Mouse (Mus musculus) cerebellum, adult 9-11 months (tissue): Measurements from ENCODE around the gene Kcng4.
A peak's percentile ranks its signal among the peaks of the same experiment; 100 is the strongest.

Experiments
- DNase-seq: peaks from one replicate; pipeline ENCODE4 v3.0.0; 2022

Kcng4 gene

DNA sequence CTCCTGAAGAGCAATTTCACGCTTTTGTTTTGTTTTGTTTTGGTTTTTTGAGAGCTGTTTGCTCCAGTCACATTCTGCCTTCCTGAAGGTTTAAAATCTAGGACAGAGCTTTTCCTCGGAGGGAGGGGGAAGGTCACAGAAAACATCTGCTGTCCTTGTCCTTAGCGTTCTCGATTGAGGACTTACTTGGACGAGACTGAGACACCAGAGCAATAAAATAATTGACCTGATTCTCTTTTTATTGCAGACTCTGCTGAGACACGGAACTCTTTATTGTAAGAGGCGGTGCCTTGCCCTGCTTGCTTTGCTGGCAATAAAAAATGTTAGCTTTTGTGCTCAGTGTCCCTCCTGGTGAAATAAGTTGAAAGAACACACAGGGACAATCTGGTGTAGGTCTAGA, 4.3 kb upstream of the Kcng4 start:
- DNase-seq = no peak

DNA sequence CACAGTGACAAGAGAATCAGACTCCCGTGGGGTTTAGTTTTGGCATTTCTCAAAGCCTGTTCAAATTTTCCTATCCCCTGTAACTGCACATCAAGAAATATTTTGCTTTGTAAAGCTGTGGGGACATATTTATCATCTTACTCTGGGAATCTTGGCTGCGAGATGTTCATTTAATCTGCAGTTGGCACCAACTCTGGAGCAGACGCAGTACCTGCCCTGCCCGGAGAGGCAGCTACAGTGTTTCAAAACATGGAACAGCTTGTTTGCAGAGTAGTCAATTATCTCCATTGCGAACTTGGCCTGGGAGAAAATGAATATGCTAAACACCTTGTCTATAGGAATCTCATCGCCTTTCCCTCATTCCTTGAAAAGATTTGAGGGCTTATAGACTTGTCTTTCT, 2.8 kb upstream of the Kcng4 start:
- peak; percentile 33 for DNase-seq

DNA sequence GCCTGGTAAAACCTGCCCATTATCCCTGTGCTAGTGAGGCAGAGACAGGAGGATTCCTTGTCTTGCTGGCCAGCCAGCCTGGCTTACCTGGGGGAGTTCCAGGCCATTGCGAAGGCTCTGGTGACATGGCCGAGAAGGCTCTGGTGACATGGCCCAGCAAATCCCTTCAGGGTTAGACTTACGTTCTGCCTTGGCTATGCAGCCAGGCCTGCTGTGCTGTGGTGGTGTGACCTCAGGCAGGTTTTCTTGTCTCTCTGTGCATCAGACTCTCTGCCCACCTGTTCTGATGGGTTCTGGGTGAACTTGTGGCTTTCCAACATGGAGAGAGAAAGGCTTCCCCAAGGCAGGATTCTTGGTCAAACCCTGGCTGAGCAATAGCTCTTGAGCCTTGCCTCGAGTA, 1.9 kb upstream of the Kcng4 start:
- no peak for DNase-seq

DNA sequence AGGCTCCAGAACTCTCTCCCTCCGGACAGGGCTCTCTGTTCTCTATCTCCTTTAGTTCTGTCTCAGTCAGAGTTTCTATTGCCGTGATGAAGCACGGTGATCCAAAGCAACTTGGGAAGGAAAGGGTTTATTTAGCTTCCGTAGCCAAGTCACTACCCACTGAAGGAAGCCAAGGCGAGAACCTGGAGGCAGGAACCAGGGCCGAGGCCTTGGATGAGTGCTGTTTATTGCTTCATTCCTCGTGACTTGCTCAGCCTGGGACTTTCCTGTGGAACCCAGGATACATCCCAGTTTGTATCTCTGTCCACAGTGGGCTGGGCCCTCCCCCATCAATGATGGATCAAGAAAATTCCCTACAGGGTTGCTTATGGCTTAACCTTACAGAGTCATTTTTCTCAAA, 1.3 kb upstream of the Kcng4 start:
- no peak for DNase-seq

DNA sequence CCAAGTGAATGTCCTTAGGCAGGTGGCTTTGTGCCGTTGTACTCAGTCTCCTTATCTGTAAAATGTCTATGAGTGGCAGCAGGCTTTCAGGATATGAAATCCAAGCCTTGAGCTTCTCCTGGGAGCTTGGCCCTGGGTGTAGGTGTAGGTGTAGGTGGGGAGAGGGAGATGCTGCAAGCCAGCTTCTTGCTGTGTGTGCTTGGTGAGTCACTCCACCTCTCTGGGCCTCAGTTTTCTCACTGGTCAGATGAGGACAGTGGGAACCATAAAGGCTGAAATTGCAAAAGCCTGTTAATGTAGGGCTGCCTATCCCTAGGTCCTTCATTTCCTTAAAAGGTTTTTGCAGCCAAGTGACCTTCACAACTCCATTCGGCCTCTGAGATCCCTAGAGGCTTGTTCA, 478 bp upstream of the Kcng4 start:
- DNase-seq = no peak

DNA sequence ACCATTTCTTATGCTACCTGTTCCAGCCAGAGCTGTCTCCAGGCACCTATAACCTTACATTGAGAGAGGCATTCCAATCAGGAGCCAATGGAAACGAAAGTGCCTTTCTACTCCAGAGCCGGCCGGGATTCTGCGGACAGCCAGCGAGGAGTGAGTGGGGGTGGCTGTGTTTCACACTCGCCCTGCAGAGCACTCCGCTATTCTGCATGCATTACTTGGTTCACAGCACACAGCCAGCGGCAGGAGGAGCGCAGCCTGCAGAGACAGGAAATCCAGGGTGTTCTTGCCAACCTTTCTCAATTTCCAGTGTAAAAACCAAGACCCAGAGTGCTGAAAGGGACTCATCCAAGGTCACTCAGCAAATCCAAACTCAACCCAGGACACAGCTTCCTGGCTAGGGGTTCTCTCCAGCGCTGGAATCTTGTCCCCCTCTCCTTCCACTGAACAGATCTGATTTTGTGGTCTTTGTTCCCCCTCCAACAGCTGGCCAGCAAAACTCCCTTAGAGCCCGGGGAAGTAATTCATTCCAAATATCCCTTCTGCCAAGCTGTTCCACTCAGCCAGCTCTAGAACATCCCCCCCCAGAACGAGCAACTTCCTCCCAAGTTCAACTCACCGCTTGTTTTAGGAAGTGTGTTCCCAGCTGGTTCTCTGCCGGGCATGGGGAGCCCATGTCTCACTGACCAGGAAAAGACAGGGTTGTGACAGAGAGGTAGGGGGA, 704 bp downstream of the Kcng4 start:
- no peak for DNase-seq

DNA sequence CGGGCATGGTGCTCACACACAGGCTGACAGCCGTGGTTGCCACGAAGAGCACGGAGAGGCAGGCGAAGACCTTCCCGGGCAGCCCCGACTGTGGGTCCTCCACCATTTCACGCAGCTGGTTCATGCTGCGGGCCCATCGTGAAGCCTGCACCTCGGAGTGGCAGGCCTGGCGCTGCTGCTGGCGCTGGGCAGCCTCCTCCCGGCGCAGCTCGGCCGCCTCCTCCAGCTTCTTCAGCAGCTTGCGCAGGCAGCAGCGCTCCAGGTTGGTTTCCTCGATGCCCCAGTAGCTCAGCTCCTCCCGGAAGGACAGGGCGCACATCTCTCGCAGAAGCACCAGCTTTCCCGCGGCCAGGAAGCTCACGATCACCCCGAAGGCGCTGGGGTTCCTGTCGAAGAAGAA, 2.6 kb downstream of the Kcng4 start:
- DNase-seq = no peak

DNA sequence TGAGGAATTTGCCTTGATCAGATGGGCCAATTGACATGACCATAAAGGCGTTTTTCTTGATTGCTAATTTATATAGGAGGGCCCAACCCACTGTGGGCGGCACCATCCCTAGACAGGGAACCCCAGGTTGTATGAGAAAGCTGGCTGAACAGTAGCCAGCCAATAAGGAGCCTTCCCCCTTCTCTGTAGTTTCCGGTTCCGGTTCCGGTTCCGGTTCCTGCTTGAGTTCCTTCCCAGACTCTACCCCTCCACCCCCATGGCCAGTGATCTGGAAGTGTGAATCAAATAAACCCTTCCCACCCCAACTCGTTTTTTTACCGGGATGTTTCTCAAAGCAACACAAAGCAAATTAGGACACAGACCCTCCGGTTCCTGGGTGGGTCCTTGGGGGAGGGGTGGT, 3.2 kb downstream of the Kcng4 start:
- no peak for DNase-seq

DNA sequence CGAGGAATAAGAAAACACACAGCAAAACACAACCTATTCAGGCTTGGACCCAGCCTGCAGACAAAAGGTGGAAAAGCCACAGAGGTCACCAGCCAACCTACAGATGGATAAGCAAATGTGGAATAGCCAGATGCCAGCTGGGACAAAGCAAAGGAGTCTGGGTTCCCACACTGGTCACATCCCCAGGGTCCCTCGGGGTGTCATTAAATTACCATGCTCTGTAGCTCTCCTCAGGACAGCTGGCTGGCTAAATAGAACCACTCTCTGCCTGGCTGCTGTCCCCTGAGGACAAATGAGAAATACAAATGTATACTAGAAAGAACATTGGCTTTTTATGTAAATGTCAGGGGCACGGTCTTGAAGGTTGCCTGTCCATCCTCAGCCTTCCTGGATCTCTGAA, 4.6 kb downstream of the Kcng4 start:
- DNase-seq = no peak

DNA sequence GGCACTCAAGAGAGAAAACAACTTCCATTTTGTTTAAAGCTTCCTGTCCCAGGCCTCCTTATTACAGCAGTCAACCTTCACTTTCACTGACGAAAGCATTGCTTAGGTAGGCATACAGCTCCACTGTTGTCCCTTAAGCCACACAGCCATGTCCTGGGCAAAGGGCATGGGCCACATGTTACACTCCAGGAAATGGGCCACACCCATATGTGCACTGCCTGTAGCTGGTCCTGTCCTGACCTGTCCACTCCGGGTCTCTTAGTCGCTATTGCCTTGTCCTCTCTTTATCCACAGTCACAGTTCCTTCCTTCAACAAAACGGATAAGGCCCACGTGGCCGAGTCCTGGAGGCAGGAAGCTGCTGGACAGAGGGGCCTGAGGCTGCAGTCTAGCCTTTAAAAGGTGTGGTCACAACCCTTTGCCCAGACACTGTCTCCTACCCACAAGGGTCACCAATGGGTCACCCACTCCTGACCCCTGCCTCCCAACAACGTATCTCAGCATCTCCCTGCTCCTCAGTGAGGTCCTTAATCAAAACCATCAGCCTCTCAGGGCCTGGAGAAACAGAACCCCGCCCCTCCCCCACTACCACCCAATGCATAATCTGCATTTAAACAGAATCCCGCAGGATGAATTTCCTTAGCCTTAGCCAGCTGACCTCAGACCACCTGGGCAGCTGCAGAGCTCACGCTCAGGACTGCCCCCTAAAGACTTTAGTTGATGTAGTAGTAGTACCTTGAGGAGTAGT, 7.7 kb downstream of the Kcng4 start:
- DNase-seq = no peak

DNA sequence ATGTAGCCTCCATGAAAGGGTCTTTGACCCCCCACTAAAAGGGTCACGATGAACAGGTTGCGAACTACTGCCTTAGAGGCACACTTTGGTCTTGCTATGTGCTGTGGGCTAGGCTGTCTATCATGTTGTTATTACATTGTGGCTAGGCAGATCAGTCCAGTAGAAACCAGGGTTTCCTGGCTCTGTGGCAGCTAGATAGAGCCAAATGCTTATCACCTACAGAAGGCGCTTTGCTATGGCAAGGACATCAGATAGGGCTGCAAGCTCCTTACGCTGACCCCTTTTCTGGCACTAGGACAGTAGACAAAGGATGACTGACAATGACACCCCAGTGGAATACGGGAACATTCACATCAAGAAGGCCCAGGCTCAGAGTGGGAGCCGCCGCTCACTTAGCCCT, 8.3 kb downstream of the Kcng4 start:
- DNase-seq = no peak

DNA sequence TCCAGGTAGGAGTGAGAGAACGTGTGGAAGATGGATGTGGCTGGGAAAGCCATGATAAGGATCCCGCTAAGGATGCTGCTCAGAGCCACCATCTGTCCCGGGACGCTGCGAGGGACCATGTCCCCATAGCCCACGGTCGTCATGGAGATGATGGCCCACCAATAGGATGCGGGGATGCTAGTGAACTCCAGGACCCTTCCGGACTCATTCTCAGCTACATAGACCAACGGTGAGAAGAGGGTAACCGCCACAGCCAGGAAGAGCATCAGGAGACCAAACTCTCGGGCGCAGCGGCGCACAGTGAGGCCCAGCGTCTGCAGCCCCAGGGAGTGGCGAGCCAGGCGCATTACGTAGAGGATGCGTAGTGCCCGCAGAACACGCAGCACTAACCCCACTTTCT, 9.7 kb downstream of the Kcng4 start:
- no peak for DNase-seq

DNA sequence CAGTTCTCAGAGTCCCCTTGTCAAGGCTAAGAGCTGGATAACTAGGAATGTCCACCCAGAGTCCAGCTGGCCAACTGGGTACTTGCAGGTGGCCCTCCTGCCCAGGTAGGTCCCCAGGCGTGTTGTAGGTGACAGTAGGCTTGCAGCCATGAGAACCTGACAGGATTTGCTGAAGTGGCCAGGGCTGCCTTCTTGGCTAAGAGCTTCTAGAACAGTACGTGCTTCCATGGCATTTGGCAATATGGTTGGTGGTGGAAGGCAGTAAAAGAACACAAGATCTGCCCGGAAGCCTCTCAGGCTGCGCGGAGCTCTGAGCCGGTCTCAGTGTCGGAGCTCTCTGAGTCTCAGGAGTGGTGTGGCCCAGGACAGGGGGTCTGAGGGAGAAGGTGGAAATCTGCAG, 10.6 kb downstream of the Kcng4 start:
- no peak for DNase-seq

DNA sequence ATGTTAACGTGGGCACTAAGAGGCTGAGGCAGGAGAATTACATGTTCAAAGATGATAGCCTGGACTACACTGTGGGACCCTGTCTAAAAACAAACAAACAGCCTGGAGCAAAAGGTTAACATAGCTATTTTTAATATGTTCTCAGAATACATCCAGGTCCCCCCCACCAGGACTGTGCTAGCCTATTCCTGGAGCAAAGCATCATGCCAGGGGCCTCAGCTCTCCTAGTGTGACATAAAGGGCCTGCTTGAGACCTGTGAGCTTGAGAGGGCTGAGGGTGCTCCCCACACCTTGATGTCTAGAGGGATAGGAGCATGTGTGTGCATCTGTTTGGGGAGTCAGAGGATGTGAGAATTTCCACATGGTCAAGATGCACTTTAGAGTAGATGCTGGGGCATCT, 11.7 kb downstream of the Kcng4 start:
- DNase-seq = no peak

DNA sequence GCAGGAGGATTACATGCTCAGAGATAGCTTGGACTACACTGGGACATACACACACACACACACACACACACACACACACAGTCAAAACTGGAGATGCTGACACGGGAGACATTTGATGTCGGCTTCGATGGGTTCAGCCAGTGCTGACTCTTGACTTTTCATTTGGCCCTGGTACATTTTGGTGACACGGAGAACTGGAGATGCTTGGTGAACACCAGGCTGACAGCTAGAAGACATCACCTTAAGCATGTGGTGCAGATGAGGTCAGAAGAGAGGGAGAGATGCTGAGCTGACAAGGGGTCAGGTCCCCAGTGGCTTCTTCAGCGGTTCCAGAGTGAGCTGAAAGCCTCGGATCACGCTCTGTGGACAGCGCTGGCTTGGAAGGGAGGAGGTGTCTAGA, 12.4 kb downstream of the Kcng4 start:
- DNase-seq = no peak

DNA sequence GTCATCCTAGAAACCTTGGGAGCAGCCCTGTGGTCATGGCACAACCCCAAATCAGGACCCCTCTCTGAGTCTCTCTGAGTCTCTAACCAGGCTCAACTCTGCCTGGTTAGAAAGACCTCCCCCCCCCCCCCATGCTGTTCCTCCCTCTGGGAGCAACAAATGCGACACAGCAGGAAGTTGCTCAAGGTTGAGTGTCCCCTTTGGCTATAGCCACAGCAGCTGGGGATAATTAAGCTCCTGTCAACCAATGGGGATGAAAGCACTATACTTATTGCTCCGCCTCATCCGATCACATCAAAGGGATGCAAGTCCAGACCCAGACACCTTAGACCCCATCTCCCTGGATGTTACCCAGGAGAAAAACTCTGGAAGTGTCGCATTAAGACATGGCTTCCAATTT, 12.9 kb downstream of the Kcng4 start:
- DNase-seq = no peak

DNA sequence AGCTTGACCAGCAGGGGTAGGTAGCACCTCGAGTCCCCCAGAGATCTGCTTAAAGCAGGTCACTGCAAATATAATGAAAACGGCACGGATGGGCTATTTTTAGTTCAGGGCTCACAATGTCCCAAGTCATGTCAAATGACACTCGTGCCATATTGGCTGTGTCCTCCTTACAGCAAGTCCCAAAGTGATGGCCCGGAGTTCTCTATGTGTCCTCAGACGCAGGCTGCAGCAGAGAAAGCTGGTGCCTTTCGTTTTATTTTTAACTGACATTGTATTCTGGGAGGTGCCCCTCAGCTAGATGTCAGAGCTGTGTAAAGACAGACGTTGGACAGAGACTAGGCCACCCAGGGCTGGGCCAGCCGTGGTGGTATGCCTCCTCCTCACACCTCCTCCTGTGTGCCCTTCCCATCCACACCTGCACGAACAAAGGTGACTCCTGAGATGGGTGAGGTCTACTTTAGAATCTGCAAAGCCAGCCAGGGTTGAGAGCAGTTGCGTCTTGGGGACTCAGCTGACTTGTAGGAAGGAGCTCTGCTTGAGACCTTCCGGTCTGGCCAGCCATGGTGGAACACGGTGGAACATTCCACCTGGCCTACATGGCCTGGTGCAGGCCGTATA, 14.5 kb downstream of the Kcng4 start:
- DNase-seq = no peak

DNA sequence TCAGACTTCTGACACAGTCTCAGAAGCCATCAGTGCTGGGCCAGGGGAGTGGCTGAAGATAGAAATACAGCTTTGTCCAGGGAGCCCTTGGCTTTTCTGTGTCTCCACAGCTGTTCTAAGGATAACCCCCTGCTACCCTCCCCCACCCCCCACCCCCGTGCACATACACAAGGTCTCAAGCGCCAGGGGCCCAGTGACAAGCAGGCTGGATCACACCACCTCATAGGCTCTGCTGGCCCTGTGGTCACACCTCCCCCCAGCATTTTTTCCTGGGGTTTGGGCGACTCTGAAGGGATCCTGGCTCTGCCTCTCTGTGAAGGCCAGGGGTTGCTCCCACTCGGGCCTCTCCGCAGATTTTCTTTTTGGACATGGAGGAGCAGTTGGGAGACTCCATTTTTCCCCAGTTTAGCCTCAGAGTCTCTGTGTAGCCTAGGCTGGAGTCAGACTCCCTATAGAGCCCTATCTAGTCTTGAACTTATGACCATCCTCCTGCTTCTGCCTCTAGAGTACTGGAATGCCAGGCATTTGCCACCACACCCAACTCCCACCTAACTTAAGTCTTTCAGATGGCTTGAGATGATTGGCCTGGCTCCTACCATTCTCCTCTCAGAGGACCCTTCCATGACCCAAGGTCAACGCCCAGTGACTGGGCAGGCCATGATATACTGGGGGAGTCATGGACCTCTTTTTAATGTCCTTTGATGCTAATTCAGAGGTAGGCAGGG, 15.2 kb downstream of the Kcng4 start:
- no peak for DNase-seq

DNA sequence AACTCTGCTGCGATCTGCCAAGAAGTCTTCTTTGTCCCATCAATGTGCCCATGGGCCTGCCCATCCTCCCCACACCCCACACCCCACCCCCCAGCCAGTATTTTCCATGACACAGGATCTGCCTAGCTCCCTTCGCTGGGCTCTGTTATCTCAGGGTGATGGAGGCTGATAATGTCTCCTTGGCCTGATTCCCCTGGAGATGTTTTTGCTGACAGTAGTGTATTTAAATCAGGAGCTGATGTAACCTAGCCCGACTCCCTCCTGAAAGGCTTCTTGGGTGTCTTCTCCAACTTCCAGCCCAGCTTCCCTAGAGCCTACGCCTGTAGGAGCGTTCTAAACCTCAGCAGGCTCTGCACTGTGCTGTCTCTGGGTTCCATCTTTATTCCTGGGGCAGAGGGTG, 16.6 kb downstream of the Kcng4 start:
- no peak for DNase-seq

DNA sequence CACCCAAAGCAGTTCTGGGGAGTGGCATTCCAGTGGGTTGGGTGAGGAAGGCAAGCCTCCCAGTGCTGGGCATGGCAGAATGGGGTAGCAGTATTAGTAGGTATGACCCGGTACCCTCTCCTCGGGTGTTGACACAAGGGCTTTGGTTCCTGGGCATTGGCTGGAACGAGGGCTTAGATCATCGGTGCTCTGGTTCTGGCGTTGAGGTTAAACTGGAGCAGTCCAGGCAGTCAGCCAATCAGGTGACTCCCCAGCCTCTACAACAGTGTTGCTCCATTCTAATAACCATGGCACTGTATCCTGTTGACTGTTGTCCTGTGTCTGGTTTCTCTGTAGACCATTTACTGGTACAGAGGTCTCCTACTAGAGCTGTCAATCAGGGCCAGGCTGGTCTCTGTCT, 17.9 kb downstream of the Kcng4 start:
- no peak for DNase-seq

DNA sequence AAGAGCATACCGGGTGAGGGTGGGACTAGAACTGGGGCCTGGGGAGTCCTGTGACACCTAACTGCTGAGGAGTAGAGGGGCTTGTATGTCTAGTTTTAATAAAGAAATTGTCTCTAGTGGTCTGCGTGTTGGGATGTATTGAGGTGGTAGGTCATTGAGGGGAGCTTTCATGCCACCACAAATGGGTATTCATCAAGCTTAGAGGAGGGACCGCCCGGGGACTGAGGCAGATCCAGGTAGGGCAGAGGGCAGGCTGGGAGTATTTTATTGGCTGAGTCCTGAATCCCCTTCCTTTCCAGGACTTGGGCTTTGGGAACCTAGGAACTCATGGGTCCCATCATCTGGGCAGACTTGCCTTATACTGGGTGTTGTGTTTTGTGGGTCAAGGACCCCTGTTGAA, 18.7 kb downstream of the Kcng4 start:
- no peak for DNase-seq

DNA sequence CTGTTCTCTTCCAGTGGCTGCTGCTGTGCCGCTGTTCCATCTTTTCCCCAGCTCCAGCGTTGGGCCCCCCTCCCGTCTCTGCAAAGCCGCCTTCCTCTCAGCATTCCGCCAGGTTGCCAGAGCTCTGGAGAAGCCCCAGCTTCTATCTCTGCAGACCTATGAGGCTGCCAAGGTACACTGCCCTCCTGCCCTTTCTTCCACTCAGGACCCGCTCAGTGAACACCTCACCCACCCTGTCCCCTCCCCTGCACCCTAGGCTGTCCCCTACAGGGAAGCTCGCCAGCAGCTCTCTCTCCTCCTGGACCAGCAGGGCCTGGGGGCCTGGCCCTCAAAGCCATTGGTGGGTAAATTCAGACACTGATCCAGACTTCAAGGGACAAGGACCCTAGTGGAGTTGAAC, 19.1 kb downstream of the Kcng4 start:
- DNase-seq = no peak

DNA sequence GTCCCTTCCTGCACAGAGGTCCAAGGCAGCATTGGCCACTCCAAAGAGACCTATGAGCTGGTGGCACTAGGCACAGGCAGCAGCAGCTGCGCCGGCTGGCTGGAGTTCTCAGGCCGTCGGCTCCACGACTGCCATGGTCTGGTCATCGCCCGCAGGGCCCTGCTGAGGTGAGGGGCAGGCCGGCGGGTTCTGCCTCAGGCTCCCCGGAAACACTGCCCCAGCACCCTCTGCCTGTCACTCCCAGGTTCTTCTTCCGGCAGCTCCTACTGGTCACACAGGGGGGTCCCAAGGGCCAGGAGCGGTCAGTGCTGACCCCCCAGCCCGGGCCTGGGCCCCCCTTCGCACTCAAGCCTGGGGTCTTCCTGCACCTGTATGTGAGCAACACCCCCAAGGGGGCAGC, 20.4 kb downstream of the Kcng4 start:
- no peak for DNase-seq

DNA sequence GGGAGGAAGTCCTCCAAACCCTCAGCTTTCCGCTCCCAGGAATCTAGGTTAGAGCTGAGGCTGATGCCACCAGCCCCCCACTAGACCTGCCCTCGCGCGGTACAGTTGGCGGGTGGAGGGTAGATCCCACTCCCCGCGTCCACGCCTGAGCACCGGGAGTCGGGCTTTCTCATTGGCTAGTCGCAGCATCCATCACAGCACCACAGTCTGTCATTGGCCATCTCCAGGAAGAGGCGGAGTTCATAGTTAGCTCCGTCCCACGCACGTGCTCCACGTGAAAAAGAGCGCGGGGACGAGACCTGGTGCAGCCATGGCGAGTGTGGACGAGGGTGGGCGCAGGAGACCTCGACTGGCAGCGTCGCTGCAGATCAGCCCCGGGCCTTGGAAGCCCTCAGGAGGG, 23.0 kb downstream of the Kcng4 start, which contains the start of gene Adad2:
Gene Adad2 (plus strand): TSS at position 277 of the 400 bp plus-strand sequence.
- DNase-seq = no peak
